Mouse (Mus musculus) MEL (cell line): ENCODE results near the gene Gxylt2.

Source experiments
- CHD2 ChIP-seq: IDR thresholded peaks from 2 replicates; pipeline ENCODE4 v1.6.1; 2011; ENCODE audit warnings: low read length, improper control_type of control experiment
- CTCF ChIP-seq, 3 experiments: IDR thresholded peaks in 2 of 3; conservative IDR thresholded peaks in 1 of 3; 2 replicates each; pipeline ENCODE4 v1.5.1; 2011 to 2012; ENCODE audit warnings: low read length in 3 of 3, low read depth in 2 of 3, mild to moderate bottlenecking in 2 of 3, improper control_type of control experiment in 1 of 3, inconsistent platforms in 1 of 3, mixed read lengths in 1 of 3, moderate library complexity in 1 of 3; ENCODE audit not compliant: control insufficient read depth in 1 of 3, insufficient read depth in 1 of 3, poor library complexity in 1 of 3, severe bottlenecking in 1 of 3
- MAX ChIP-seq: IDR thresholded peaks from 2 replicates; pipeline ENCODE4 v1.6.1; 2011; ENCODE audit warnings: low read length, improper control_type of control experiment
- MAZ ChIP-seq: IDR thresholded peaks from 2 replicates; pipeline ENCODE4 v1.6.1; 2012; ENCODE audit warnings: low read depth, mild to moderate bottlenecking, inconsistent platforms, low read length, improper control_type of control experiment
- POLR2A ChIP-seq, 2 experiments: IDR thresholded peaks; 2 replicates each; pipeline ENCODE4 v1.6.1; 2011 to 2012; ENCODE audit warnings: low read length in 2 of 2, mild to moderate bottlenecking in 2 of 2, control low read depth in 1 of 2, improper control_type of control experiment in 1 of 2, low read depth in 1 of 2, moderate library complexity in 1 of 2; ENCODE audit not compliant: control insufficient read depth in 1 of 2, insufficient read depth in 1 of 2, poor library complexity in 1 of 2
- SIN3A ChIP-seq: IDR thresholded peaks from 2 replicates; pipeline ENCODE4 v1.6.1; 2012; ENCODE audit warnings: low read length, improper control_type of control experiment, inconsistent platforms
- TAL1 ChIP-seq: IDR thresholded peaks from 2 replicates; pipeline ENCODE4 v1.6.1; 2012; ENCODE audit warnings: mild to moderate bottlenecking, inconsistent platforms, low read length, moderate library complexity, mixed read lengths
- TCF12 ChIP-seq: IDR thresholded peaks from 2 replicates; pipeline ENCODE4 v1.6.1; 2014; ENCODE audit warnings: low read depth, mild to moderate bottlenecking, inconsistent platforms, low read length, improper control_type of control experiment, moderate library complexity
- UBTF ChIP-seq: IDR thresholded peaks from 2 replicates; pipeline ENCODE4 v1.6.1; 2012; ENCODE audit warnings: low read depth, mild to moderate bottlenecking, inconsistent platforms, low read length, improper control_type of control experiment, moderate library complexity, borderline replicate concordance; ENCODE audit not compliant: insufficient read depth
- ZNF384 ChIP-seq: IDR thresholded peaks from 2 replicates; pipeline ENCODE4 v1.6.1; 2012; ENCODE audit warnings: low read depth, mild to moderate bottlenecking, inconsistent platforms, low read length, improper control_type of control experiment

- TF ChIP-seq CTCF (IDR thresholded peaks at IDR 0.05 in 2 of 3, conservative IDR thresholded peaks at IDR 0.05 in 1 of 3; ENCODE audit: control insufficient read depth in 1 of 3, insufficient read depth in 1 of 3, low read depth in 2 of 3, low read length in 3 of 3, poor library complexity in 1 of 3, severe bottlenecking in 1 of 3) (no peak), MAZ (no peak), POLR2A (IDR thresholded peaks at IDR 0.05; ENCODE audit: control insufficient read depth in 1 of 2, insufficient read depth in 1 of 2, low read depth in 1 of 2, low read length in 2 of 2, poor library complexity in 1 of 2) (no peak), SIN3A (no peak), CHD2 (no peak), MAX (no peak), UBTF (no peak), ZNF384 (no peak), TCF12 (no peak), TAL1 (no peak)
Observed at GRCm38 (mm10) chr6:100807746-100808145, 103.2 kb downstream of the Gxylt2 start.
